Mouse (Mus musculus): ENCODE results near the gene Bank1. TPM values are rescaled to one million over a fixed set of nuclear protein-coding genes. Genes with fewer than 3 reads are reported as not detected.
"Not testable (repeated sequence)": the region's sequence is repeated elsewhere in the genome, so short reads cannot be mapped to it uniquely, and the experiment has no call there.

The Bank1 gene
- polyA plus RNA-seq, 1 experiment from 2014 or later: 0.31 TPM

DNA sequence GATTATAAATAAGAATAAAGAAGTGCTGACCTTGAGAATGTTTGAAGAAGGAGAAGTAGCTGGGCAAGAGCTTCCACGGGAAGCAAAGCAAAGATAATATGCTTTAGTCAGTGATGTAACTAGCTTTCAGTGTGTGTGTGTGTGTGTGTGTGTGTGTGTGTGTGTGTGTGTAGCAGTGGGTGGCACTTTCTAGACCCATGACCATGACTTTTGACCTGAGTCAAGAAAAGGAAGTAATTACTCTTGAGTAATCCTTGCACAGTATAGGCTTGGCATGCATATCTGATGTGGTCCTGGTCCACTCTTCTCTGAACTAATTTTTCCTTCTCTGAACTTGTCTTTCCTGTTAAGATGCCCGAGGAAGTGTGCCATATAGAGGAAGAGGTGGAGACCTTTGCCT lies 5.3 kb upstream of the Bank1 start:
- H3K9ac ChIP-seq (ENCODE audit: low read length): no peak overlapping the region
- H3K4me3 ChIP-seq (ENCODE audit: low read depth, low read length): no peak overlapping the region
- no peaks in the 10 kb centered on the region for H3K36me3 ChIP-seq (ENCODE audit: control insufficient read depth, insufficient read depth, low read length)
- no peak for DNase-seq (ENCODE audit: low spot score)
- H3K4me1 ChIP-seq (replicated peaks; ENCODE audit: control insufficient read depth, insufficient read depth, low read length): no peaks in the 10 kb centered on the region
- no peaks in the 10 kb centered on the region for H3K9me3 ChIP-seq (ENCODE audit: control insufficient read depth, low read length)
- no peak for ATAC-seq (replicated peaks; ENCODE audit: low FRiP score)
- H3K4me2 ChIP-seq (ENCODE audit: low read depth, low read length, severe bottlenecking): no peak overlapping the region
- 80% methylated on average over 2 of the region's 2 CpGs for WGBS
- no peaks in the 10 kb centered on the region for H3K27me3 ChIP-seq (ENCODE audit: control insufficient read depth, insufficient read depth, low read length)
- no peak overlapping the region for H3K27ac ChIP-seq (ENCODE audit: low read depth, low read length)

- Histone ChIP-seq H3K4me3 (ENCODE audit: low read depth, low read length) (no peak overlapping the region), H3K27ac (ENCODE audit: low read depth, low read length) (no peak overlapping the region), H3K27me3 (ENCODE audit: control insufficient read depth, insufficient read depth, low read length) (no peaks in the 10 kb centered on the region), H3K4me2 (ENCODE audit: low read depth, low read length, severe bottlenecking) (no peak overlapping the region), H3K9me3 (ENCODE audit: control insufficient read depth, low read length) (no peaks in the 10 kb centered on the region), H3K36me3 (ENCODE audit: control insufficient read depth, insufficient read depth, low read length) (no peaks in the 10 kb centered on the region), H3K4me1 (replicated peaks; ENCODE audit: control insufficient read depth, insufficient read depth, low read length) (no peaks in the 10 kb centered on the region), H3K9ac (ENCODE audit: low read length) (no peak overlapping the region)
- ATAC-seq (replicated peaks; ENCODE audit: low FRiP score): no peak
- DNase-seq (ENCODE audit: low spot score): no peak
Measured at GRCm38 (mm10) chr3:136330043-136330442, 4.2 kb upstream of the Bank1 start.

DNA sequence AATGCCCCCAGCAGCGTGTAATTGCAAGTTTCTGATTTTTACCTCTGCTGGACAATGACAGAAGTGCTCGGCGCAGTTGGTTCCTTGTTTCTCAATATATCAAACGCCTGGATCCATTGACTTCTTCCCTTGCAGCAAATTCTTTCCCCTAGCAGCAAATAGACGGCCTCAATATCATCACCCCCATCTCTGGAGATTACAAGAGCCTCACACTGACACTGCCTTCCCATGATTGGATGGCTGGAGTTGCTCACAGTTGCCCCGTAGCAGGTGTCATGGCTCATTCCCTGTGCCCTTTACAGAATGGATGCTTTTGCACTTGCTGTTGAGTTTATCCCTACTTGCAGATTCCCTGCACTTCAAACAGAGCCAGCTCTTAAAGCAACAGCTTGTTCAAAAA lies 3.3 kb upstream of the Bank1 start:
- H3K4me2 ChIP-seq (ENCODE audit: low read depth, low read length, severe bottlenecking): no peak overlapping the region
- peak; percentile 51; the same call in 1 of the 2 replicates for ATAC-seq (replicated peaks; ENCODE audit: low FRiP score)
- no peak overlapping the region for H3K9ac ChIP-seq (ENCODE audit: low read length)
- no peaks in the 10 kb centered on the region for H3K36me3 ChIP-seq (ENCODE audit: control insufficient read depth, insufficient read depth, low read length)
- H3K27me3 ChIP-seq (ENCODE audit: control insufficient read depth, insufficient read depth, low read length): no peaks in the 10 kb centered on the region
- no peak for DNase-seq (ENCODE audit: low spot score)
- H3K9me3 ChIP-seq (ENCODE audit: control insufficient read depth, low read length): no peaks in the 10 kb centered on the region
- H3K4me3 ChIP-seq (ENCODE audit: low read depth, low read length): no peak overlapping the region
- WGBS: 54% methylated on average over 6 of the region's 6 CpGs
- no peak overlapping the region for H3K27ac ChIP-seq (ENCODE audit: low read depth, low read length)
- no peaks in the 10 kb centered on the region for H3K4me1 ChIP-seq (replicated peaks; ENCODE audit: control insufficient read depth, insufficient read depth, low read length)

- not testable (repeated sequence) for H3K36me3 ChIP-seq (ENCODE audit: control insufficient read depth, insufficient read depth, low read length); H3K4me1 ChIP-seq (replicated peaks; ENCODE audit: control insufficient read depth, insufficient read depth, low read length); H3K4me2 ChIP-seq (ENCODE audit: low read depth, low read length, severe bottlenecking); H3K9ac ChIP-seq (ENCODE audit: low read length); DNase-seq (ENCODE audit: low spot score); H3K27ac ChIP-seq (ENCODE audit: low read depth, low read length); H3K4me3 ChIP-seq (ENCODE audit: low read depth, low read length); H3K9me3 ChIP-seq (ENCODE audit: control insufficient read depth, low read length); H3K27me3 ChIP-seq (ENCODE audit: control insufficient read depth, insufficient read depth, low read length); ATAC-seq (replicated peaks; ENCODE audit: low FRiP score)
- WGBS: 92% methylated on average over 6 of the region's 6 CpGs
Measured at GRCm38 (mm10) chr3:136324716-136325115, 1.1 kb downstream of the Bank1 start.

DNA sequence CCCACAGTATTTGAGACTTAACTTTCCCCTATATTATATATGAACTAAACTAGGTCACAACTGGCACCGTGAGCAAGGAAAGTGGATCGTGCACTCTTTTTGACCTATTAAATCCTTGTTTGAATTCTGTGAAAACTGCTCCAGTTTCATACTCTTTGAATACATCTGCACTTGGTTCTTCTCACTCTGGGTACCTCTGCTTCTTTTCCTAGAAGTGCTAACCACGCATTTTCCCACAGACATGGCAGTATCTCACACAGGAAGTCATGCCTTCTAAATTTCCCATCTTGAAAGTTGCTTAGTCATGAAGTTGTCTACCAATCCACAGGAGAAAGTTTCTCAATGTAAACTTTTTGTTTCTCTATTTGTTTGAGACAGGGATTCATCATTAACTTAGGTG lies 3.9 kb downstream of the Bank1 start:
- Histone ChIP-seq H3K27ac (ENCODE audit: low read depth, low read length) (no peak overlapping the region), H3K36me3 (ENCODE audit: control insufficient read depth, insufficient read depth, low read length) (no peaks in the 10 kb centered on the region), H3K4me2 (ENCODE audit: low read depth, low read length, severe bottlenecking) (no peak overlapping the region), H3K9ac (ENCODE audit: low read length) (no peak overlapping the region), H3K27me3 (ENCODE audit: control insufficient read depth, insufficient read depth, low read length) (no peaks in the 10 kb centered on the region), H3K9me3 (ENCODE audit: control insufficient read depth, low read length) (no peaks in the 10 kb centered on the region), H3K4me1 (replicated peaks; ENCODE audit: control insufficient read depth, insufficient read depth, low read length) (no peaks in the 10 kb centered on the region), H3K4me3 (ENCODE audit: low read depth, low read length) (no peak overlapping the region)
- no peak for DNase-seq (ENCODE audit: low spot score)
- ATAC-seq (replicated peaks; ENCODE audit: low FRiP score): no peak
- WGBS: 94% methylated on average over 3 of the region's 3 CpGs

DNA sequence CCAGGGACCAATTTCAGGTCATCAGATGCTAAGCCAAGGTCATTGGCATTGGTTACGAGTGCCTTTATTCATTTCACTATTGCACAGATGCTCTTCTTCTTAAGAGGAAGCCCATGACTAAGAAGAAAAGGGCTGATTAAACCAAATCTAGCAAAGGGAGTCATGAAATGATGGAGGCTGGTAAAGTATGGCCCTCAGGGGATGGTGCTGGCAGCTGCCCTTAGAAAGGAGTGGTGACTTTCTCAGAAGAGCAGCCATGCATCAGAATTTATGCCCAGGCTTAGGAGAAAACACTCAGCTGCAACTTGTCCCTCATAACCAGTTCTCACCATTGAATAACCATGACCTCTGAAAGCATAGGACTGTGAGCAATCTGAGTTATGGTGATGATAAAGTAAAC lies 17.4 kb downstream of the Bank1 start:
- no peak overlapping the region for H3K4me3 ChIP-seq (ENCODE audit: low read depth, low read length)
- WGBS: 91% methylated on average over 1 of the region's 1 CpGs
- no peaks in the 10 kb centered on the region for H3K36me3 ChIP-seq (ENCODE audit: control insufficient read depth, insufficient read depth, low read length)
- H3K27ac ChIP-seq (ENCODE audit: low read depth, low read length): no peak overlapping the region
- H3K4me1 ChIP-seq (replicated peaks; ENCODE audit: control insufficient read depth, insufficient read depth, low read length): no peaks in the 10 kb centered on the region
- no peaks in the 10 kb centered on the region for H3K9me3 ChIP-seq (ENCODE audit: control insufficient read depth, low read length)
- DNase-seq (ENCODE audit: low spot score) (no peak), ATAC-seq (replicated peaks; ENCODE audit: low FRiP score) (no peak)
- no peak overlapping the region for H3K9ac ChIP-seq (ENCODE audit: low read length)
- H3K4me2 ChIP-seq (ENCODE audit: low read depth, low read length, severe bottlenecking): no peak overlapping the region
- H3K27me3 ChIP-seq (ENCODE audit: control insufficient read depth, insufficient read depth, low read length): no peaks in the 10 kb centered on the region

DNA sequence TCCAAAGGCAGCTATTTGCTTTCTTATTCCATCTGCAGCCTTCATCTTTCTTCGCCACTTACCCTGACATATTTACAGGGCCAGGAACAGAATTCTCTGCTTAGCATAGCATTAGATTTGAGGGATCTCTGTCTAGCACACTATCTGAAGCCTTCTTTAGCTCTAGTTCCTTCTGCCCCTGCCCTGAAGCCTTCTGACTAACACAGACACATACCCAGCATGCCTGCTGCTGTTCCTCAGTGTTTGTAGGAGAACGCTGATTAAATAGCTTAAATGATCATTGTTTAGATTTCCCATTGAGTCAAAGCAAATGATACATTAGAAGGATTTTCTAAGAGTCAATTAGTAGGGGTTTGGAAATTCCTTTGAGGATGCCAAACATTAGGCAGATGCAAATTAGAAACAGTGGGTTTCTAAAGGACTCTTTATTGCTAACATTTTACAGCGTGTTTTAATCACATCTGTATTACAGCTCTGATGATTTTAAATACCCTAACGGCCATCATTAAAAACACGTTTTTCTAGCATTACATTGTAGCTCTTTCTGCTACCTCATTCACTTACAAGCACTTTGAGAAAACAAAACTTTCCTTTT lies 19.2 kb downstream of the Bank1 start:
- no peaks in the 10 kb centered on the region for H3K36me3 ChIP-seq (ENCODE audit: control insufficient read depth, insufficient read depth, low read length)
- no peak for DNase-seq (ENCODE audit: low spot score)
- WGBS: 64% methylated on average over 5 of the region's 5 CpGs
- no peak overlapping the region for H3K4me2 ChIP-seq (ENCODE audit: low read depth, low read length, severe bottlenecking)
- H3K27me3 ChIP-seq (ENCODE audit: control insufficient read depth, insufficient read depth, low read length): no peaks in the 10 kb centered on the region
- peak; percentile 39; the same call in 1 of the 2 replicates for ATAC-seq (replicated peaks; ENCODE audit: low FRiP score)
- H3K4me1 ChIP-seq (replicated peaks; ENCODE audit: control insufficient read depth, insufficient read depth, low read length): no peaks in the 10 kb centered on the region
- H3K9ac ChIP-seq (ENCODE audit: low read length): no peak overlapping the region
- no peak overlapping the region for H3K27ac ChIP-seq (ENCODE audit: low read depth, low read length)
- no peak overlapping the region for H3K4me3 ChIP-seq (ENCODE audit: low read depth, low read length)
- no peaks in the 10 kb centered on the region for H3K9me3 ChIP-seq (ENCODE audit: control insufficient read depth, low read length)

- H3K4me3 ChIP-seq (ENCODE audit: low read depth, low read length): no peak overlapping the region
- H3K27ac ChIP-seq (ENCODE audit: low read depth, low read length): no peak overlapping the region
- H3K4me2 ChIP-seq (ENCODE audit: low read depth, low read length, severe bottlenecking): no peak overlapping the region
- H3K9ac ChIP-seq (ENCODE audit: low read length): no peak overlapping the region
- 50% methylated on average over 1 of the region's 1 CpGs for WGBS
- DNase-seq (ENCODE audit: low spot score): no peak
- H3K9me3 ChIP-seq (ENCODE audit: control insufficient read depth, low read length): no peaks in the 10 kb centered on the region
- no peak for ATAC-seq (replicated peaks; ENCODE audit: low FRiP score)
- H3K27me3 ChIP-seq (ENCODE audit: control insufficient read depth, insufficient read depth, low read length): no peaks in the 10 kb centered on the region
- H3K36me3 ChIP-seq (ENCODE audit: control insufficient read depth, insufficient read depth, low read length): no peaks in the 10 kb centered on the region
- H3K4me1 ChIP-seq (replicated peaks; ENCODE audit: control insufficient read depth, insufficient read depth, low read length): no peaks in the 10 kb centered on the region
Measured at GRCm38 (mm10) chr3:136302541-136302940, 23.3 kb downstream of the Bank1 start.

DNA sequence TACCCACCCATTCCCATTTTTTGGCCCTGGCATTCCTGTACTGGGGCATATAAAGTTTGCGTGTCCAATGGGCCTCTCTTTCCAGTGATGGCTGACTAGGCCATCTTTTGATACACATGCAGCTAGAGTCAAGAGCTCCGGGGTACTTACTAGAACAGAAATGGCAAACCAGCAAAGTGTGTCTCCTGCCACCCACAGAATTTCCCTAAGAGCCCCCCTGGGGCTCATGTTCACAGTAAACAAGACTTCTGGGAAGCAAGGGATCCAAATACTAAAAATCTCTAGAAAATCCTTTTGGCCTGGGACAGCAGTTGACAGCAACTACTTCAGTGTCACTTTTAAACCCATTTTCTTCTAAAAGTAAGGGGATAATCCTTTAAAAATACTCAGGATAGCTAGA lies 25.1 kb downstream of the Bank1 start:
- not testable (repeated sequence) for H3K4me2 ChIP-seq (ENCODE audit: low read depth, low read length, severe bottlenecking); H3K9me3 ChIP-seq (ENCODE audit: control insufficient read depth, low read length); DNase-seq (ENCODE audit: low spot score); H3K9ac ChIP-seq (ENCODE audit: low read length); H3K27me3 ChIP-seq (ENCODE audit: control insufficient read depth, insufficient read depth, low read length); H3K4me3 ChIP-seq (ENCODE audit: low read depth, low read length); H3K36me3 ChIP-seq (ENCODE audit: control insufficient read depth, insufficient read depth, low read length); H3K27ac ChIP-seq (ENCODE audit: low read depth, low read length); ATAC-seq (replicated peaks; ENCODE audit: low FRiP score); H3K4me1 ChIP-seq (replicated peaks; ENCODE audit: control insufficient read depth, insufficient read depth, low read length)
- 83% methylated on average over 2 of the region's 2 CpGs for WGBS

Measured in forebrain, embryonic 11.5 days (tissue).